Mouse (Mus musculus) liver, embryonic 16.5 days (tissue): Measurements from ENCODE around the gene Anapc15-ps. TPM values are rescaled to one million over a fixed set of nuclear protein-coding genes. Genes with fewer than 3 reads are reported as not detected.

Experiments used
- ATAC-seq: fragments of 200-750 bp; cut with Nextera tagmentation; 2 replicates; pipeline ENCODE4 v1.8.0; 2017; ENCODE audit warnings: low read depth, mild to moderate bottlenecking, moderate number of reproducible peaks, moderate library complexity
- H3K27ac ChIP-seq: fragments of 300-500 bp; sonication (generic); 2 replicates; pipeline ENCODE4 v1.5.1; 2014; ENCODE audit warnings: mild to moderate bottlenecking, low read length
- H3K27me3 ChIP-seq: fragments of 300-500 bp; sonication (generic); 2 replicates; pipeline ENCODE4 v1.6.1; 2014; ENCODE audit warnings: low read depth, low read length, mixed read lengths; ENCODE audit not compliant: control insufficient read depth, insufficient read depth
- H3K36me3 ChIP-seq: fragments of 300-500 bp; sonication (generic); 2 replicates; pipeline ENCODE4 v1.6.1; 2014; ENCODE audit warnings: mild to moderate bottlenecking; ENCODE audit not compliant: control insufficient read depth, insufficient read depth
- H3K4me1 ChIP-seq: fragments of 300-500 bp; sonication (generic); 2 replicates; pipeline ENCODE4 v1.6.1; 2014; ENCODE audit warnings: low read depth, low read length, mixed read lengths; ENCODE audit not compliant: control insufficient read depth
- H3K4me2 ChIP-seq: fragments of 300-500 bp; sonication (generic); 2 replicates; pipeline ENCODE4 v1.6.1; 2014; ENCODE audit warnings: low read depth, low read length, mixed read lengths
- H3K4me3 ChIP-seq: fragments of 300-500 bp; sonication (generic); 2 replicates; pipeline ENCODE4 v1.5.1; 2014; ENCODE audit warnings: low read depth, mild to moderate bottlenecking, low read length
- H3K9ac ChIP-seq: fragments of 300-500 bp; sonication (generic); 2 replicates; pipeline ENCODE4 v1.6.1; 2014; ENCODE audit warnings: low read depth, low read length
- H3K9me3 ChIP-seq: fragments of 300-500 bp; sonication (generic); replicated peaks from 2 replicates; pipeline ENCODE4 v1.6.1; 2016; ENCODE audit warnings: low read length; ENCODE audit not compliant: control insufficient read depth
- WGBS: fragments of 180-500 bp; shearing (Covaris S2); extraction: QIAGEN DNeasy Blood & Tissue Kit; methylation state at CpG from one replicate; pipeline ENCODE4 v1.1.7; 2014; ENCODE audit not compliant: insufficient replicate concordance; 5-methylcytosine and 5-hydroxymethylcytosine counted together
- polyA plus RNA-seq: library from polyadenylated mRNA; unstranded; fragments of >200 nt; fragmentation: Nextera tagmentation; extraction: Ambion mirVana; gene quantifications from 2 replicates; pipeline ENCODE4 v1.2.1, GENCODE M21; 2015

Anapc15-ps gene
- polyA plus RNA-seq, 1 experiment from 2014 or later = not detected

GRCm38 (mm10) chr10:95695603-95696252 lies 22.5 kb upstream of the Anapc15-ps start:
- no peaks in the 10 kb centered on the region for H3K9me3 ChIP-seq
- H3K4me1 ChIP-seq = no peaks in the 10 kb centered on the region; the same call in 1 of the 2 replicates
- no peak overlapping the region for H3K4me3 ChIP-seq
- H3K27me3 ChIP-seq = no peaks in the 10 kb centered on the region
- ATAC-seq = peak; percentile 76
- no peak overlapping the region for H3K4me2 ChIP-seq
- WGBS = 72% methylated on average over 18 of the region's 18 CpGs
- H3K9ac ChIP-seq = no peak overlapping the region
- 0 out of 2 replicates have a peak overlapping the region, but pooled peaks have one; percentile 23 for H3K27ac ChIP-seq
- H3K36me3 ChIP-seq = no peaks in the 10 kb centered on the region

GRCm38 (mm10) chr10:95694559-95695251 lies 21.5 kb upstream of the Anapc15-ps start:
- Histone ChIP-seq H3K27ac (no peak overlapping the region), H3K4me2 (no peak overlapping the region), H3K9me3 (no peaks in the 10 kb centered on the region), H3K4me3 (no peak overlapping the region), H3K4me1 (no peaks in the 10 kb centered on the region; the same call in 1 of the 2 replicates), H3K36me3 (no peaks in the 10 kb centered on the region), H3K9ac (no peak overlapping the region), H3K27me3 (no peaks in the 10 kb centered on the region)
- no peak for ATAC-seq
- WGBS = 66% methylated on average over 12 of the region's 12 CpGs

GRCm38 (mm10) chr10:95691347-95691746 lies 18.1 kb upstream of the Anapc15-ps start:
- H3K27ac ChIP-seq = no peak overlapping the region
- no peaks in the 10 kb centered on the region; the same call in 1 of the 2 replicates for H3K4me1 ChIP-seq
- H3K4me3 ChIP-seq = no peak overlapping the region
- 70% methylated on average over 4 of the region's 4 CpGs for WGBS
- ATAC-seq = no peak
- no peaks in the 10 kb centered on the region for H3K27me3 ChIP-seq
- H3K4me2 ChIP-seq = no peak overlapping the region
- H3K9ac ChIP-seq = no peak overlapping the region
- H3K9me3 ChIP-seq = no peaks in the 10 kb centered on the region
- H3K36me3 ChIP-seq = no peaks in the 10 kb centered on the region

- no peaks in the 10 kb centered on the region for H3K36me3 ChIP-seq
- H3K4me3 ChIP-seq = no peak overlapping the region
- H3K27me3 ChIP-seq = no peaks in the 10 kb centered on the region
- 73% methylated on average over 1 of the region's 1 CpGs for WGBS
- no peak for ATAC-seq
- H3K9me3 ChIP-seq = no peaks in the 10 kb centered on the region
- H3K4me2 ChIP-seq = no peak overlapping the region
- H3K9ac ChIP-seq = no peak overlapping the region
- H3K27ac ChIP-seq = no peak overlapping the region
- no peaks in the 10 kb centered on the region; the same call in 1 of the 2 replicates for H3K4me1 ChIP-seq
Observed at GRCm38 (mm10) chr10:95689833-95690232, 16.6 kb upstream of the Anapc15-ps start.

GRCm38 (mm10) chr10:95689058-95689457 lies 15.8 kb upstream of the Anapc15-ps start:
- H3K36me3 ChIP-seq = no peaks in the 10 kb centered on the region
- no peaks in the 10 kb centered on the region for H3K9me3 ChIP-seq
- no peak overlapping the region for H3K27ac ChIP-seq
- no peaks in the 10 kb centered on the region for H3K27me3 ChIP-seq
- no peaks in the 10 kb centered on the region; the same call in 1 of the 2 replicates for H3K4me1 ChIP-seq
- no peak overlapping the region for H3K9ac ChIP-seq
- WGBS = 69% methylated on average over 7 of the region's 7 CpGs
- no peak overlapping the region for H3K4me3 ChIP-seq
- ATAC-seq = no peak
- no peak overlapping the region for H3K4me2 ChIP-seq

- Histone ChIP-seq H3K27me3 (no peaks in the 10 kb centered on the region), H3K4me2 (no peak overlapping the region), H3K27ac (no peak overlapping the region), H3K36me3 (no peaks in the 10 kb centered on the region), H3K4me1 (no peaks in the 10 kb centered on the region; the same call in 1 of the 2 replicates), H3K9me3 (no peaks in the 10 kb centered on the region), H3K9ac (no peak overlapping the region), H3K4me3 (no peak overlapping the region)
- ATAC-seq = no peak
- 73% methylated on average over 21 of the region's 21 CpGs for WGBS
Observed at GRCm38 (mm10) chr10:95687558-95688141, 14.4 kb upstream of the Anapc15-ps start.

GRCm38 (mm10) chr10:95686041-95686440 lies 12.8 kb upstream of the Anapc15-ps start:
- no peaks in the 10 kb centered on the region for H3K9me3 ChIP-seq
- H3K4me3 ChIP-seq = no peak overlapping the region
- ATAC-seq = no peak
- no peak overlapping the region for H3K9ac ChIP-seq
- no peaks in the 10 kb centered on the region for H3K27me3 ChIP-seq
- 60% methylated on average over 4 of the region's 4 CpGs for WGBS
- no peaks in the 10 kb centered on the region for H3K36me3 ChIP-seq
- no peak overlapping the region for H3K27ac ChIP-seq
- no peak overlapping the region for H3K4me2 ChIP-seq
- no peaks in the 10 kb centered on the region; the same call in none of the 2 replicates for H3K4me1 ChIP-seq

GRCm38 (mm10) chr10:95684782-95685555 lies 11.7 kb upstream of the Anapc15-ps start:
- ATAC-seq = no peak
- WGBS = 33% methylated on average over 15 of the region's 15 CpGs

More at GRCm38 (mm10) chr10:95684782-95685555, 11.7 kb upstream of the Anapc15-ps start:
- H3K9ac ChIP-seq = no peak overlapping the region
- no peak overlapping the region for H3K27ac ChIP-seq
- no peak overlapping the region for H3K4me3 ChIP-seq
- H3K36me3 ChIP-seq = no peaks in the 10 kb centered on the region
- H3K4me2 ChIP-seq = no peak overlapping the region
- H3K27me3 ChIP-seq = no peaks in the 10 kb centered on the region
- peaks cover 4% of the 10 kb centered on the region for H3K4me1 ChIP-seq
- no peaks in the 10 kb centered on the region for H3K9me3 ChIP-seq
